Mouse (Mus musculus): ENCODE data around the gene Ptprj.
"Not testable (repeated sequence)": the region's sequence is repeated elsewhere in the genome, so short reads cannot be mapped to it uniquely, and the experiment has no call there.

Gene Ptprj

DNA sequence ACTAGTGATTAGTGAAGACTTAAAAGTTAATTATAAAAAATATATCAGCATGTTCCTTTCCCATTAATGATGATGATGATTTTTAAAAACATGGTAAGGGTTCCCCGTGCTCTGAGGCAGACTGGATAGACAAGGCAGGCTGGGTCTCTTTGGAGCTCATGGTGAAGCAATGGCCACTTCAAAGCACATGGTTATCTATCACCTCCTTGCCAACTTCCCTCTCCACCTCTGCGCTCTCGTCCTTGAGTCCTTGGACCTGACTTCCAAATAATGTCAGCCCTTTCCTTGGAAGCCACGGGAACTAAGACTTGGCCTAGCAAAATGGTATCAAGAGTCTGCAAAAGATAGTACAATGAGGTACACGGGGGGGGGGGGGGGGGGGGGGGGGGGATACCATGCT lies 103.7 kb downstream of the Ptprj start:
- DNase-seq, result no peak

GRCm38 (mm10) chr2:90476319-90476718 lies 104.1 kb downstream of the Ptprj start:
- no peak for DNase-seq

- peak; percentile 85 for DNase-seq
These were observed 105.6 kb downstream of the Ptprj start for GRCm38 (mm10) chr2:90474593-90475405.

DNA sequence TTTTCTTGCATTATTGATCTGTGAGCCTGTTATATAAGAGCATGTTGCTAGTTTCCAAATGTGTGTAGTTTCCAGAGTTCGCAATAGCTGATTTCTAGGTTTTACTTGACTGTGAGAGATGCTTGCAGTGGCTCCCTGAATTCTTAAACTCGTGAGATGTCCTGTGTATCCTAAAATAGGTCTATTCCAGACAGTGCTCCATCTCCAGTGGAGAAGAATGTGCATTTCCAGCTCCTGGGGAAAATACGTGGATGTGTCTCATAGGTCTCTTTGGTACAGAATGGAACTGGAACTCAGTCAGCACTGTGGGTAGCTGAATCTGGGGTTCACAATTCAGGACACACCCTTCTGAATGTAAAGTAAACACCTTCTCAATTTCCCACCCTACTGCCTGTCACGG lies 107.7 kb downstream of the Ptprj start:
- no peak for DNase-seq

GRCm38 (mm10) chr2:90470122-90470521 lies 110.3 kb downstream of the Ptprj start:
- DNase-seq, result no peak

- DNase-seq, result no peak
These were observed 114.0 kb downstream of the Ptprj start for GRCm38 (mm10) chr2:90466480-90466879.

DNA sequence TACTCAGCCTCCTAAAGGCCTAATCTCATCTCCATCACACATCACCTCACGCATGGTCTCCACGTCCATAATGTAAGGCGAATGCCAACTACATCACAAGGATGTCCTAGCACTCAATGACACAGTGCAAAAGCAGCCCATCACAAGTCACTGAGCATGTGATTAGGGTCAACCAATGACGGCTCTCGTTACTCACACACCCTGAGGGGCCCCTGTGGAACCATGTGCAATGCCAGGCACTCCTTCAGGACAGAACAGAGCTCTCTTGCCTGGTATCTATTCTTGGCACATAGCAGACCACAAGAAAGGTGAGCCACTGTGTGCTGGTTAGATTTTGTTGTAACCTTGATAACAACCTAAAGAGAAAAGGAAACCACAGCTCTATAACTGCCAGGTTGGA lies 116.7 kb downstream of the Ptprj start:
- DNase-seq, result no peak

DNA sequence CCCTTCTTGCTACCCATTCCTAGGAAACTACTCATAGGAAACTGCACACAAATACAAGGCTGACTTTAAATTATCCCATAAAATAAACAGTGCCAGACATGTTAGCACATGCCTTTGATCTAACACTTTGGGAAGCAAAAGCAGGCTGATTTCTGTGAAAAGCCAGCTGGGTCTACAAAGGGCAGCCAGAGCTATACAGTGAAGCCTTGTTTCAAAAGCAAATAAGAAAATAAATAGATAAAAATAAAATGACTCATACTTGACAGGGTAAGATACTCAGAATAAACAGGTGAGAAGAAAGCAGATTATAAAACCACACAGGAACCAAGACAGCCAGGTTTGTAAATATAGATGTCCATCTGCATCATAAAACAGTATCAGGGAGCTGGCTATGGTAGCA lies 118.2 kb downstream of the Ptprj start:
- no peak for DNase-seq

DNA sequence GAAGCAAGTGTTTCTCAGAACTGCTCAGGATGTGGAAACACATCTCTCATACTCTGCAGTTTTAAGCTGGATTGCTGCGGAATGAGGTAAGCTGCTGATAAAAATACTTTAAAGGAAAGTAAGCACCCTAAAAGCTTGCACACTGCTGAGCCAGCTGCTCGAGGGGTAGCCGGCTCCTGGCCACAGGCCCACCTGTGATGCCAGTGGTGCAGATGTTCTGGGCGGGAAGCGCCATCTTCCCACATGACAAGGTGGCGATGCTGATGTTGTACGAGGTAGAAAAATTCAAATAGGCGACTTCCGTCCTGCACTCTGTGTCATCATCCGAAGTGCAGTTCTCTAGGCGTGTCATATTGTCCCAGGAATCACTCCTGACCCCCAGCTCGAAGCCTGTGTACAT lies 122.5 kb downstream of the Ptprj start:
- no peak for DNase-seq

DNA sequence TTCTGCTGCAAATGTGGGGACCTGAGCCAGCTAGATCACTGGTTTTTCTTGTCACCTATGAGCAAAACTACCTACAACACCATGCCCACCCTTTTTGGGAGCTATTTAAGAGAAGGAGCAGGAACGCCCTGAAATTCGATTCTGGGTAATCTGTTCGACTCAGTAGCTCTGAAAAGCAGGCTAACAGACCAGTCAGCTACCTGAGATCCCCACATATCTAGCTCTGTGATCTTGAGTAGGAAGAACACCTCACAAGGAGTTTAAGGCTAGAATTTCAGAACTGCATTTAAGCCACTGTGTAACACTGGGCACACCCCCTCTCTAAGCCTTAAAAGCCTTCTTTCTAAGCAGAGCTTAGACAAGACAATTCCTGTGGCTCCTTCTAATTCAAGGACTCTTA lies 128.1 kb downstream of the Ptprj start:
- DNase-seq, result no peak

GRCm38 (mm10) chr2:90448967-90449740 lies 131.3 kb downstream of the Ptprj start:
- DNase-seq, result no peak

DNA sequence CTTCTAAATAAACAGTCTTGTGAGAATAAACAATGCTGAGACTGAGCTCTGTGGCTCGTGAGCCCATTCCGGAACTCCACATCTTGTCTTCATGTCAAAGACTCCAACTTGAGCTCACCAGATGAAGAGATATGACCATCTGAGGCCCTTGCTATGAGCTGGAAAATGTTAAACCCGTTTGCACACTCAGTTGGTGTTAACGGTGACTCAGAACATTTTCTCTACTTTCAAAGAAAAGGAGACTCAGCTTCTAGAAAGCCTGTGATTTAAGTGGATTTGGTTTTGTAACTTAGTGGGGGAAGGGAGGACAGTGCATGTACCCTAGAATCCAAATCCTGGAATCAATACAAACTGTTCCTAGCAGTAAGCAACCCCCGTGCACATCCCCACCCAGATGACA lies 136.6 kb downstream of the Ptprj start:
- DNase-seq, result no peak

- DNase-seq, result peak; percentile 14
These were observed 138.6 kb downstream of the Ptprj start for GRCm38 (mm10) chr2:90441811-90442210.

- DNase-seq, result not testable (repeated sequence)
These were observed 140.3 kb downstream of the Ptprj start for GRCm38 (mm10) chr2:90440169-90440568.

DNA sequence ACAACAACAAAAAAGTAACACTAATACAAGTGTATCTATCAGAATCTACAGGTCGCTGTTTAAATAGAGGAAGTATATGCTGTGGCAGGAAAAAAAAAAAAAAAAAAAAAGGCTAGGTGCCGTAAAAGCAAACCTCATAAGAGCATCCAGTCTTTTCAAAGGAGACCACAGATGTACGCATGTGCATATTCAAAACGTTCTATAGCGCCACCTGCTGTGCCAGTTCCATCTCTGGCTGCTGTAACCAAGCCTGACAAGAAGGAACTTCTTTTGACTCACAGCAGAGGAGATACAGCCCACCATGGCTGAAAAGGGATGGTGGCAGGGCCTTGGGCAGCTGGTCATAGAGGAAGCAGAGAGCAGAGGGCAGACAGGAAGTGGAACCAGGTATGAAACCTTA lies 143.0 kb downstream of the Ptprj start:
- not testable (repeated sequence) for DNase-seq

- DNase-seq, result not testable (repeated sequence)
These were observed 150.7 kb downstream of the Ptprj start for GRCm38 (mm10) chr2:90429782-90430181.

DNA sequence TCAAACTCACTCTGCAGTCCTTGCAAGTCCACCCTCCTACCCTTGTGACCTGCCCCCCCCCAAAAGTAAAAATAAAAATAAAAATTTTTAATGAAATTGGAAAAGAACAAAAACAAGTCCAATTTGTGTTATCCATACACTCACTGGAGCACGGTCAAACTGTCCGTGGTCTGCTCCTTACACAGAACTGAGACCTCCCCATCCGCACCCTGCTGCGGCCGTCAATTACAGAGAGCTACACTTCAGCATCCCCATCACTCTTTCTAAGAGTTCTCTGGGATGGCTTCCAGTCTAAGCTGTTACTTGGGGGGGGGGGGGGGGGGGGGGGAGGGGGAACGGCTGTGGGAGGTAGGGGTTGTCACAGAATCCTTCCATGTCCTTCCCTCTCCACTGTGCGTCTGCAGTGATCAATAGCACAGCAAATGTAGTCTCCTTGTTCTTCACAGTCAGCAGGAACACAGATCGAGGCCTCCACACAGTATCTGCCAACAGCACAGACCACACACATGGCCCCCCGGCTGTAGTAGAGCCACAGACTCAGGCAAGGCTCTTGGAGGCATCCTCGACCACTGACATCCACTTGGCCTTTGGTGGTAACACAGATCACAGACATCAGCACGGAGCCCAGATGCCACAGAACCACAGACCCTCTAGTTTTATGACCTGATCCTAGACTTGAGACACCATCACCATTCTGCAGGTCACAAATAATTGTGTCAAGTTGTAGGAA lies 151.3 kb downstream of the Ptprj start:
- DNase-seq, result not testable (repeated sequence)

GRCm38 (mm10) chr2:90424937-90425336 lies 155.5 kb downstream of the Ptprj start:
- not testable (repeated sequence) for DNase-seq

DNA sequence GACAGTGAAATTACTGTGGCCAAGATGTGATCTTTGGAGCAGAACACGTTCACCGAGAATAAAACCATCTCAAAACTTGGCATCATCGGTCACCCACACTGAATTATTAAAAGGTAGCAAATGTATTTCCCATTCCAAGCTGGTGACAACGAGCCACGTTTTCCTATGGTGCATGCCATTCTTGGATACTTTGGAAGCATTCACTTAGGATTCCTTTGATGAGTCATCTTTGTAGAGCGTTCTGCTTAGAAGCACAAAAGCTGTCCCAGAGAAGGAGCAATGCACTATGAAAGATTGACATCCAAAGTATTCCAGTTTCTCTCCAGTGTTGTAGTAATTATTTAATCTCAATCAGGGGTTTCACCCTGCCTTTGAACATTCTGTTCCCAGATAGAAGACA lies 158.2 kb downstream of the Ptprj start:
- DNase-seq, result not testable (repeated sequence)

DNA sequence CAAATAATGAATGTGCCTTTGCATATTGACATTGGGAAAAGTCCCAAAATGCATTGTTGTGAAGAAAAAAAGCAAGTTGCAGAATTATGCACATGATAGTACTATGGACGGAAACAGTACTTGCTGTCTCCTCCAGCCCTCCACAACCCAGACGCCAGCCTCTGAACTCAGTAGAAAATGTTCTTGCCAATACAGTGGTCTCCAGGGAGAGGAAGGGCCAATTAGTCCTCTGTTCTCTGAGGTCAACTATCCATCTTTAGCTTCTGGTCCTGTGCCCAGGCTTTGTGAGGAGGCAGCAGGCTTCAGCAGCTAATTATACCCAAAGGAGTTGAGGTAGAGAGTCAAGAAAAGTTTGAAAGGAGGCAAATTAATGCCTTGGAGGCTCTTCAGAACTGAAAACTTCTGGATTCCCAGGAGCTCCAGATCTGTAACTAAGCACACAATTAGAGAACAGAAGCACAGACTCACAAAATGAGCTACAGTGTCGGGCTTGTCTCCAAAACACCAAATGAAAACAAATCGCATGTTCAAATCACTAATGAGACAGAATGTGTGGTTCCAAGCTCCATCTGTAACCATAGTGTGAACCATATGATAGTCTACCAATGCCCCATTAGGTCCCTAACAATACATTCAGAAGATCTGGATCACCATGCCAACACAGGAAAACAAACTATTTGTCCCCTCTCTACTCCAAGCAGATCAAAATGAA lies 166.2 kb downstream of the Ptprj start:
- DNase-seq, result not testable (repeated sequence)

DNA sequence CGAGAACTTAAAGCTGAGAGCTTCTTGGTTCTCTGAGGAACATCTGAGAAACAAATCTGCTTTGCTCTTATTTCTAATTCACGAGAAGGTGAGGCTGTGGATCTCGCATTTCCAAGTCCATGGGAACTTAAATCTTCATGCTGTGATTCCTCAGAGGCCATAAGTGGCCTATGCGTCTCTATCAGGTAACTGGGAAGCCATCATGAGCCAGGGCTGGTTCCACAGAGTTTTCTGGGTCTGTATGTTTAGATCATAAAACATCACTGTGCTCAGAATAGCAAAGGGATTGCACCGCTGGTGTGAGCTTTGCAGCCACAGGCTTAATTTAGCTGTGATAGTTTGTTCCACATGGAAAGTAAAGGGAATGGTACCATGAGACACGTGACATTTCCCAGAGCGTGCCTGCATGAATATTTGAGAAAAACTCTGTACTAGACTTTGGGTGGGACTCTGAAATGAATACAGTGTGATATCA lies 181.8 kb downstream of the Ptprj start, which contains the start of gene Olfr1274-ps:
Olfr1274-ps (plus strand) TSS at position 51 of the 475 bp plus-strand sequence.
- not testable (repeated sequence) for DNase-seq
